Mouse (Mus musculus): Measurements from ENCODE around the gene Rims1. TPM values are rescaled to one million over a fixed set of nuclear protein-coding genes. Genes with fewer than 3 reads are reported as not detected.

Rims1 gene
- polyA plus RNA-seq (2012; fragmentation: generic; extraction: Trizol): not detected
- long read RNA-seq, experiment 1: 0 reads
- long read RNA-seq, experiment 2: 0 reads

GRCm38 (mm10) chr1:22805726-22806625 lies at the start of gene Rims1:
Gene Rims1 (minus strand): TSS chr1:22805994.
- Histone ChIP-seq H3ac (ENCODE audit: control insufficient read depth, insufficient read length, low read depth) (peak within 1 kb of the TSS; percentile 28), H3K4me3 (ENCODE audit: insufficient read depth, poor library complexity, severe bottlenecking) (peak within 1 kb of the TSS; percentile 6), H3K36me3 (ENCODE audit: control insufficient read depth, insufficient read depth) (no peaks in the 10 kb centered on the region), H3K27me3 (ENCODE audit: control insufficient read depth, insufficient read depth, insufficient read length) (peaks cover 5% of the 10 kb centered on the region), H3K79me2 (ENCODE audit: control insufficient read depth, insufficient read depth) (no peaks in the 10 kb centered on the region), H3K79me3 (ENCODE audit: low read depth) (no peaks in the 10 kb centered on the region)
- no peak for TF ChIP-seq MYOD1 (IDR thresholded peaks at IDR 0.05; ENCODE audit: control insufficient read depth, insufficient read length, low read depth)
- no peak for TF ChIP-seq CTCF (IDR thresholded peaks at IDR 0.05; ENCODE audit: control insufficient read depth, insufficient read depth, insufficient read length)
- TF ChIP-seq MAX (IDR thresholded peaks at IDR 0.05): no peak
- no peak for TF ChIP-seq MYOG (IDR thresholded peaks at IDR 0.05; ENCODE audit: control insufficient read depth, extremely low read depth, insufficient read length)
- no peak for TF ChIP-seq FOSL1 (IDR thresholded peaks at IDR 0.05; ENCODE audit: insufficient read depth, low read length, poor library complexity, severe bottlenecking)
- no peak for TF ChIP-seq USF1 (IDR thresholded peaks at IDR 0.05; ENCODE audit: low read depth)
- TF ChIP-seq CEBPB (IDR thresholded peaks at IDR 0.05; ENCODE audit: low read depth): no peak

- TF ChIP-seq CTCF (IDR thresholded peaks at IDR 0.05; ENCODE audit: control insufficient read depth, insufficient read depth, insufficient read length) (no peak), MAX (IDR thresholded peaks at IDR 0.05) (no peak), USF1 (IDR thresholded peaks at IDR 0.05; ENCODE audit: low read depth) (no peak), CEBPB (IDR thresholded peaks at IDR 0.05; ENCODE audit: low read depth) (no peak), FOSL1 (IDR thresholded peaks at IDR 0.05; ENCODE audit: insufficient read depth, low read length, poor library complexity, severe bottlenecking) (no peak), MYOG (IDR thresholded peaks at IDR 0.05; ENCODE audit: control insufficient read depth, extremely low read depth, insufficient read length) (no peak), MYOD1 (IDR thresholded peaks at IDR 0.05; ENCODE audit: control insufficient read depth, insufficient read length, low read depth) (no peak)
- Histone ChIP-seq H3K79me2 (ENCODE audit: control insufficient read depth, insufficient read depth) (no peaks in the 10 kb centered on the region), H3K36me3 (ENCODE audit: control insufficient read depth, insufficient read depth) (no peaks in the 10 kb centered on the region), H3K79me3 (ENCODE audit: low read depth) (no peaks in the 10 kb centered on the region), H3K4me3 (ENCODE audit: insufficient read depth, poor library complexity, severe bottlenecking) (no peak overlapping the region), H3K27me3 (ENCODE audit: control insufficient read depth, insufficient read depth, insufficient read length) (peaks cover 5% of the 10 kb centered on the region), H3ac (ENCODE audit: control insufficient read depth, insufficient read length, low read depth) (no peak overlapping the region)
These were observed 867 bp upstream of the Rims1 start for GRCm38 (mm10) chr1:22806626-22807096.

- Histone ChIP-seq H3K36me3 (ENCODE audit: control insufficient read depth, insufficient read depth) (no peaks in the 10 kb centered on the region), H3ac (ENCODE audit: control insufficient read depth, insufficient read length, low read depth) (no peak overlapping the region), H3K79me3 (ENCODE audit: low read depth) (no peaks in the 10 kb centered on the region), H3K4me3 (ENCODE audit: insufficient read depth, poor library complexity, severe bottlenecking) (no peak overlapping the region), H3K27me3 (ENCODE audit: control insufficient read depth, insufficient read depth, insufficient read length) (peaks cover 5% of the 10 kb centered on the region), H3K79me2 (ENCODE audit: control insufficient read depth, insufficient read depth) (no peaks in the 10 kb centered on the region)
- no peak for TF ChIP-seq CTCF (IDR thresholded peaks at IDR 0.05; ENCODE audit: control insufficient read depth, insufficient read depth, insufficient read length)
- TF ChIP-seq MYOG (IDR thresholded peaks at IDR 0.05; ENCODE audit: control insufficient read depth, extremely low read depth, insufficient read length): no peak
- no peak for TF ChIP-seq MYOD1 (IDR thresholded peaks at IDR 0.05; ENCODE audit: control insufficient read depth, insufficient read length, low read depth)
- TF ChIP-seq USF1 (IDR thresholded peaks at IDR 0.05; ENCODE audit: low read depth): no peak
- no peak for TF ChIP-seq MAX (IDR thresholded peaks at IDR 0.05)
- no peak for TF ChIP-seq CEBPB (IDR thresholded peaks at IDR 0.05; ENCODE audit: low read depth)
- no peak for TF ChIP-seq FOSL1 (IDR thresholded peaks at IDR 0.05; ENCODE audit: insufficient read depth, low read length, poor library complexity, severe bottlenecking)
These were observed 619 bp downstream of the Rims1 start for GRCm38 (mm10) chr1:22805025-22805725.

GRCm38 (mm10) chr1:22804148-22804885 lies 1.5 kb downstream of the Rims1 start:
- Histone ChIP-seq H3K4me3 (ENCODE audit: insufficient read depth, poor library complexity, severe bottlenecking) (no peak overlapping the region), H3ac (ENCODE audit: control insufficient read depth, insufficient read length, low read depth) (no peak overlapping the region), H3K36me3 (ENCODE audit: control insufficient read depth, insufficient read depth) (no peaks in the 10 kb centered on the region), H3K79me3 (ENCODE audit: low read depth) (no peaks in the 10 kb centered on the region), H3K79me2 (ENCODE audit: control insufficient read depth, insufficient read depth) (no peaks in the 10 kb centered on the region), H3K27me3 (ENCODE audit: control insufficient read depth, insufficient read depth, insufficient read length) (peaks cover 5% of the 10 kb centered on the region)
- TF ChIP-seq USF1 (IDR thresholded peaks at IDR 0.05; ENCODE audit: low read depth): no peak
- TF ChIP-seq MYOG (IDR thresholded peaks at IDR 0.05; ENCODE audit: control insufficient read depth, extremely low read depth, insufficient read length): no peak
- TF ChIP-seq CTCF (IDR thresholded peaks at IDR 0.05; ENCODE audit: control insufficient read depth, insufficient read depth, insufficient read length): no peak
- no peak for TF ChIP-seq FOSL1 (IDR thresholded peaks at IDR 0.05; ENCODE audit: insufficient read depth, low read length, poor library complexity, severe bottlenecking)
- no peak for TF ChIP-seq CEBPB (IDR thresholded peaks at IDR 0.05; ENCODE audit: low read depth)
- TF ChIP-seq MAX (IDR thresholded peaks at IDR 0.05): no peak
- TF ChIP-seq MYOD1 (IDR thresholded peaks at IDR 0.05; ENCODE audit: control insufficient read depth, insufficient read length, low read depth): no peak

- Histone ChIP-seq H3ac (ENCODE audit: control insufficient read depth, insufficient read length, low read depth) (no peak overlapping the region), H3K36me3 (ENCODE audit: control insufficient read depth, insufficient read depth) (no peaks in the 10 kb centered on the region), H3K79me2 (ENCODE audit: control insufficient read depth, insufficient read depth) (no peaks in the 10 kb centered on the region), H3K4me3 (ENCODE audit: insufficient read depth, poor library complexity, severe bottlenecking) (no peak overlapping the region), H3K79me3 (ENCODE audit: low read depth) (no peaks in the 10 kb centered on the region), H3K27me3 (ENCODE audit: control insufficient read depth, insufficient read depth, insufficient read length) (peaks cover 5% of the 10 kb centered on the region)
- no peak for TF ChIP-seq CEBPB (IDR thresholded peaks at IDR 0.05; ENCODE audit: low read depth)
- no peak for TF ChIP-seq FOSL1 (IDR thresholded peaks at IDR 0.05; ENCODE audit: insufficient read depth, low read length, poor library complexity, severe bottlenecking)
- no peak for TF ChIP-seq MYOG (IDR thresholded peaks at IDR 0.05; ENCODE audit: control insufficient read depth, extremely low read depth, insufficient read length)
- no peak for TF ChIP-seq MAX (IDR thresholded peaks at IDR 0.05)
- no peak for TF ChIP-seq CTCF (IDR thresholded peaks at IDR 0.05; ENCODE audit: control insufficient read depth, insufficient read depth, insufficient read length)
- no peak for TF ChIP-seq USF1 (IDR thresholded peaks at IDR 0.05; ENCODE audit: low read depth)
- TF ChIP-seq MYOD1 (IDR thresholded peaks at IDR 0.05; ENCODE audit: control insufficient read depth, insufficient read length, low read depth): no peak
These were observed 2.3 kb downstream of the Rims1 start for GRCm38 (mm10) chr1:22803471-22803870.

All from C2C12 (cell line).